Mouse (Mus musculus) layer of hippocampus, adult 2 months (tissue): ENCODE measurements around the gene Lsm3. TPM values are rescaled to one million over a fixed set of nuclear protein-coding genes. Genes with fewer than 3 reads are reported as not detected.

Experiments used
- DNase-seq, 2 experiments: peaks; one replicate each; pipeline ENCODE4 v3.0.0; 2022; ENCODE audit warnings: low spot score in 2 of 2
- H3K27ac ChIP-seq: fragments of 200-600 bp; 2 replicates; pipeline ENCODE4 v1.8.1; 2022
- H3K4me3 ChIP-seq: fragments of 200-600 bp; 2 replicates; pipeline ENCODE4 v1.8.1; 2022; ENCODE audit warnings: mild to moderate bottlenecking
- CTCF ChIP-seq: fragments of 200-600 bp; conservative IDR thresholded peaks from 2 replicates; pipeline ENCODE4 v1.8.1; 2022; ENCODE audit warnings: antibody characterized with exemption, mild to moderate bottlenecking, moderate library complexity
- total RNA-seq, 2 experiments: library from RNA; stranded (reverse); gene quantifications; 2 replicates each; pipeline ENCODE4 v1.2.3; 2021

Gene Lsm3
- total RNA-seq, 2 experiments from 2014 or later = 35.0 to 36.9 TPM

- DNase-seq = no peak
- Histone ChIP-seq H3K27ac (no peak overlapping the region), H3K4me3 (no peak overlapping the region)
- no peak for TF ChIP-seq CTCF
Measured at GRCm38 (mm10) chr6:91486736-91487453, 28.8 kb upstream of the Lsm3 start.

DNA sequence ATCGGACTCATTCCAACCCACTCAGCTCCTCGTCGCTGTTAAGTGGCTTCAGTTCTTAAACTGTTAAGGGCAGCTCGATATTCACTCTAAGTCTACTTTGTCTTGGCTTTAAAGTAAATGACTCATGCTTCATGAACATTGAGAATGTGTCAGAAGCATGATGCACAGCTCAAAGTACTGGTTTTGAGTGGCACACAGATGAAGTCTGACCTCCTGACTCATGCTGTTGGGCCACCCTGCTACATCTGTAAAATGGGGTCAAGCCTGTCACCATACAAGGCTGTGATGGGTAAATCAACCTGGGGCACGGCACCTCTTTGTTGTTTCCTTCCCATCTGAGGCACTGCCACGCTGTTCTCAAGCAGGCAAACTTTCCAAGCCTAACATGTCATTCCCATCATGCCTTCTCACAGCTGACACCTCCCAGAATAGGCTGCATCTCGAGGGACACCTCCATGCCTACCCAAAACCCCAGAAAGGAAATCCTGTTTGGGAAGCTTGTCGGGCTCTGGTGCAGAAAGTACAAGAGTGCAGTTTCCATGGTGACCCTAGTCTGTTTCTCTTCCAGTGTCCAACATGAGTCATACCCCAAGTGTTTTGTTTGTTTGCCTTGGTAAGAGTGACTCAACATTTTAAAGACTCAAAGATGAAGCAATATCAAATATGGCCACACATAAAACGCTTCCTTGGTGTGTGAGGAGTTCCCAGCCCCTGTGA is 27.1 kb upstream of the Lsm3 start:
- DNase-seq = peak in 1 of 2 experiments; percentile 46
- peak overlapping the region; percentile 65 for H3K27ac ChIP-seq
- TF ChIP-seq CTCF = no peak

GRCm38 (mm10) chr6:91489872-91490271 is 25.9 kb upstream of the Lsm3 start:
- DNase-seq = peak; percentile 35 to 44
- TF ChIP-seq CTCF = no peak
- peak overlapping the region; percentile 65 for H3K27ac ChIP-seq
- no peak overlapping the region for H3K4me3 ChIP-seq

More for the DNA sequence above, 27.1 kb upstream of the Lsm3 start:
- H3K4me3 ChIP-seq = no peak overlapping the region

DNA sequence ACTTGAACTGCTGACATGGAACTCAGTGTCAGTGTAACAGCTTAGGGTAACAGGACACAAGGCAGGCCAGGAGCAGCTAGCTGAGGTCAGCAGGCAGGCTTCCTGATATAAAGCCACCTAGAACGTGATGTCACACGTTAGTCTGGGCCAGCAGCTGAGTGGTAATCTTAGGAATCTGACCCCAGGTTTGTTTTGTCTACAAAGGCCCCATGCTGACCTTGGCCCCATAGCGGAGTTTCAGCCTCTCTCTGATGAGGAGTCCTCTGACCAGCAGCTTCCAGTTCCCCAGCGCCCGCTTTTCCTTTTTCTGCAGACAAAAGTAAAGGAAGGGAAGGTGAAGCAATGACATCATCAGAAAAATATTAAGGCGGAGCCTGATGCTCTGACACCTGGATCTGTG is 24.7 kb upstream of the Lsm3 start:
- Histone ChIP-seq H3K27ac (0 out of 2 replicates have a peak overlapping the region, but pooled peaks have one; percentile 65), H3K4me3 (no peak overlapping the region)
- no peak for DNase-seq
- TF ChIP-seq CTCF = no peak

- H3K4me3 ChIP-seq = no peak overlapping the region
- no peak for TF ChIP-seq CTCF
- no peak for DNase-seq
- no peak overlapping the region for H3K27ac ChIP-seq
Measured at GRCm38 (mm10) chr6:91493053-91493452, 22.7 kb upstream of the Lsm3 start.

DNA sequence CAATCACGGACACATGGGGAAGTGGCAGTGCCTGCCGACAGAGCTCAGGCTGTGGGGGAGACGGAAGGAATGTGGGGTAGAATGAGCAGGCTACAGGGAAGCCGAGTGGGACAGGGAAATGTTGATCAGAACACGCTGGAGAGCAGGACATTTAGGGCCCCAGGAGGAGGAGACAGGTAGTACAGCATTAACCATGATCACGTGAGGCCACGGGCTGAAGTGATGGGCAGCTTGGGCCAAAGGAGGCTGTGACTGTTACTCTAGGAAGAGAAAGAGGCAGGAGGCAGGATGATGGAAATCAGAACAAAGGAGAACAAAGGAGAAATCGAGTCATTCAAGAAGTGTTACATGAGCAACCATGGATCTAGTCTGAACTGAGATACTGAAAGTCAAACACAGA is 21.2 kb upstream of the Lsm3 start:
- no peak for DNase-seq
- Histone ChIP-seq H3K4me3 (no peak overlapping the region), H3K27ac (no peak overlapping the region)
- no peak for TF ChIP-seq CTCF

- no peak for DNase-seq
- TF ChIP-seq CTCF = no peak
- no peak overlapping the region for H3K27ac ChIP-seq
- no peak overlapping the region for H3K4me3 ChIP-seq
Measured at GRCm38 (mm10) chr6:91503302-91503701, 12.4 kb upstream of the Lsm3 start.

GRCm38 (mm10) chr6:91506036-91506435 is 9.7 kb upstream of the Lsm3 start:
- Histone ChIP-seq H3K27ac (no peak overlapping the region), H3K4me3 (no peak overlapping the region)
- TF ChIP-seq CTCF = no peak
- DNase-seq = no peak

- no peak for TF ChIP-seq CTCF
- Histone ChIP-seq H3K27ac (no peak overlapping the region), H3K4me3 (no peak overlapping the region)
- no peak for DNase-seq
Measured at GRCm38 (mm10) chr6:91508041-91508440, 7.7 kb upstream of the Lsm3 start.

DNA sequence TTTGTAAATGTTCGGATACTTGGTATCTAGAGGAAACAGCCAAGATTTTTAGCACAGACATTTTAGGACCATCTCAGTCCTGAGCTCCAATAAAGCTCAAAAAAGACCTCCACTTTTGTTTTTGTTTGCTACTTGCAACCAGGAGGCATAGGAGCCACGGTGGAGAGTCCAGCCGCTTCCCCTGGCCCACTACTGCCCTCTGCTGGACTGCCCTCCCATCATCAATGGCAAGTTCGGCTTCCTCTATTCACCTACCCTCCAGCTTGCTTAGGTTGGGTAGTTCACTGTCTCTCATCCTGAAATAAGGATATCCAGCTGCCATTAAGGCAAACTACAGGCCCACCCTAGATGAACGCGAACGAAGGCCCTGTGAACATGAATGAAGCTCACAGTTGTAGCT is 6.4 kb upstream of the Lsm3 start:
- no peak overlapping the region for H3K27ac ChIP-seq
- no peak overlapping the region for H3K4me3 ChIP-seq
- peak; percentile 53 to 75 for DNase-seq
- peak; percentile 91 for TF ChIP-seq CTCF

DNA sequence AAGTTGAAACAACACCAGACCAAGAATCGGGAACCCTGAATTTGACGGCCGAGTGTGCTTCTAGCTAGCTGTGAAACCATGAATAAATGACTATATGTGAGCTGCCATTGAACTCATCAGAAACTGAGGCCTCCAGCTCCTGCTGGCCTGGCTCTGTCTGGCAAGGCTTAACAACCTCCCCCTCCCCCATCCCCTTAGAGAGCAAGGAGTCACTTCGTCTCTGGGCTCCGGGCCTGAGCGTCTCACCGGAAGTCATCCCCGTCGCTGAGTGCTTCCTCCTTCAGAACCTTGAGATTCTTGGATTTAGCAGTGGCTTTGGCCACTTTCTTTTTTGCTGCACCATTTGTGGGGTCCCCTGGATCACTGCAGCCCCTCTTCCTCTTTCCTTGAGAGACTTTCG is 5.5 kb upstream of the Lsm3 start:
- no peak for DNase-seq
- Histone ChIP-seq H3K27ac (no peak overlapping the region), H3K4me3 (no peak overlapping the region)
- no peak for TF ChIP-seq CTCF

DNA sequence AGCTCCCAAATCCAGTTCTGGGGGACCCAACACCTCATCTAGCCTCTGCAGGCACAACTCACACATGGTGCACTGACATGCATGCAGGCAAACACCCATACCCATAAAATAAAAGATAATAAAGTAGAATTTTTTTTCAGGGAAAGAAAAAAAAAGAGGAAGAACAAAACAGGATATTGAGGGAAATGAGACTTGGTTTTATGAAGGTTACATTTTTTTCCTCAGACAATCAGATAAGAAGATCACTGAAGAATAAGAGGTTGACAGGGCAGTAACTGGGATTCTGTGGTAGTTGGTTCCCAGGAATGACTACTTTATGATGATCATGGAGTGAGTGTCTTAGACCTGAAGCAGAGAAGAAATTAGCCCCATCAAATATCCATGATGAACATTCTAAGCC is 1.6 kb upstream of the Lsm3 start:
- peak overlapping the region; percentile 63 for H3K4me3 ChIP-seq
- DNase-seq = no peak
- TF ChIP-seq CTCF = no peak
- no peak overlapping the region for H3K27ac ChIP-seq

GRCm38 (mm10) chr6:91514737-91515362 is 878 bp upstream of the Lsm3 start:
- DNase-seq = no peak
- peak overlapping the region; percentile 79; the same call in 1 of the 2 replicates for H3K27ac ChIP-seq
- H3K4me3 ChIP-seq = peak overlapping the region; percentile 63
- TF ChIP-seq CTCF = no peak
